Mouse (Mus musculus): ENCODE results near the gene Zswim8.

GRCm38 (mm10) chr14:20738511-20738910 is 31.2 kb downstream of the Zswim8 start:
- TF ChIP-seq CTCF (IDR thresholded peaks at IDR 0.05; ENCODE audit: low read depth, low read length) (no peak), POLR2A (IDR thresholded peaks at IDR 0.05; ENCODE audit: extremely low read depth, insufficient read depth, low read length) (no peak)

Data from liver, adult 2 months (tissue).